Mouse (Mus musculus) lung, embryonic 14.5 days (tissue): ENCODE results near the gene Hoxd3. TPM values are rescaled to one million over a fixed set of nuclear protein-coding genes. Genes with fewer than 3 reads are reported as not detected.

Source experiments
- ATAC-seq: fragments of 200-750 bp; cut with Nextera tagmentation; 2 replicates; pipeline ENCODE4 v1.8.0; 2017; ENCODE audit warnings: mild to moderate bottlenecking, moderate TSS enrichment, moderate library complexity; ENCODE audit not compliant: insufficient read depth
- DNase-seq: peaks from one replicate; pipeline ENCODE4 v3.0.0-alpha.2; 2015
- H3K27ac ChIP-seq: fragments of 300-500 bp; sonication (generic); 2 replicates; pipeline ENCODE4 v1.5.1; 2014; ENCODE audit warnings: low read depth, mild to moderate bottlenecking, moderate library complexity
- H3K27me3 ChIP-seq: fragments of 300-500 bp; sonication (generic); 2 replicates; pipeline ENCODE4 v1.6.1; 2014; ENCODE audit warnings: low read length, control low read depth; ENCODE audit not compliant: insufficient read depth
- H3K36me3 ChIP-seq: fragments of 300-500 bp; sonication (generic); 2 replicates; pipeline ENCODE4 v1.6.1; 2014; ENCODE audit warnings: control low read depth; ENCODE audit not compliant: insufficient read depth
- H3K4me1 ChIP-seq: fragments of 300-500 bp; sonication (generic); 2 replicates; pipeline ENCODE4 v1.6.1; 2014; ENCODE audit warnings: antibody characterized with exemption, control low read depth; ENCODE audit not compliant: insufficient read depth
- H3K4me2 ChIP-seq: fragments of 300-500 bp; sonication (generic); 2 replicates; pipeline ENCODE4 v1.6.1; 2014; ENCODE audit warnings: mild to moderate bottlenecking
- H3K4me3 ChIP-seq: fragments of 300-500 bp; sonication (generic); 2 replicates; pipeline ENCODE4 v1.5.1; 2014; ENCODE audit warnings: low read depth, low read length
- H3K9ac ChIP-seq: fragments of 300-500 bp; sonication (generic); 2 replicates; pipeline ENCODE4 v1.6.1; 2014
- H3K9me3 ChIP-seq: fragments of 300-500 bp; sonication (generic); 2 replicates; pipeline ENCODE4 v1.6.1; 2016; ENCODE audit warnings: low read depth, low read length, control low read depth
- CTCF ChIP-seq: IDR thresholded peaks from 2 replicates; pipeline ENCODE4 v1.5.1; 2016; ENCODE audit warnings: antibody characterized with exemption, low read depth
- WGBS: fragments of 180-500 bp; shearing (Covaris S2); extraction: QIAGEN DNeasy Blood & Tissue Kit; methylation state at CpG from one replicate; pipeline ENCODE4 v1.1.7; 2014; 5-methylcytosine and 5-hydroxymethylcytosine counted together
- polyA plus RNA-seq: library from polyadenylated mRNA; unstranded; fragments of >200 nt; fragmentation: Nextera tagmentation; extraction: Ambion mirVana; gene quantifications from 2 replicates; pipeline ENCODE4 v1.2.1, GENCODE M21; 2014

Hoxd3 gene
- polyA plus RNA-seq, 1 experiment from 2014 or later, result not detected

DNA sequence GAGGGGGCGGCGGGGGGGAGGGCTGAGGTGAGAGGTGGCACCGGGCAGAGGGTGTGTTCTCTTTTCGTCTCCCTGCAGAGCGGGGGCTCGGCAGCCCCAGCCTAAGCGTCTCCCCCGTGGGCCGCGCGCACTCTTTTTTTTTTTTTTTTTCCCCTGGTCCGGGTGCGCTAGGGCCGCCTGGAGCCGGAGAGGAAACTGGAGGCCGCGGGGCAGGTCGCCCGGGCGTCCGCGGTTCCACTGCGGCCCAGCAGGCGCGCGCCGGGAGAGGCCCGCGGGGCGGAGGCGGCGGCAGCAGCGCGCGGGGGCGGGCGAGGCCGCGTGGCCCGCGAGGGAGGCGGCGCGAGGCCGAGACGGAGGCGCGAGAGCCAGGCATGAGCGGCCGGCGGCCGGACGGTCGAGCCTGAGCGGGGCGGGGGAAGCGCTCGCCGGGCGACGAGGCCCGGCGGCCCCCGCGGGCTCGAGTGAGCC, 6.7 kb upstream of the Hoxd3 start:
- ATAC-seq (0 out of 2 replicates have a peak, but pooled peaks have one; percentile 22), DNase-seq (peak; percentile 49)
- TF ChIP-seq CTCF, result no peak
- Histone ChIP-seq H3K4me1 (no peaks in the 10 kb centered on the region), H3K36me3 (no peaks in the 10 kb centered on the region), H3K27ac (no peak overlapping the region), H3K9me3 (no peaks in the 10 kb centered on the region), H3K9ac (peak overlapping the region; percentile 36; the same call in 1 of the 2 replicates), H3K4me3 (peak overlapping the region; percentile 42), H3K4me2 (peak overlapping the region; percentile 75), H3K27me3 (peaks cover 96% of the 10 kb centered on the region)
- under 1% methylated on average over 55 of the region's 66 CpGs for WGBS

DNA sequence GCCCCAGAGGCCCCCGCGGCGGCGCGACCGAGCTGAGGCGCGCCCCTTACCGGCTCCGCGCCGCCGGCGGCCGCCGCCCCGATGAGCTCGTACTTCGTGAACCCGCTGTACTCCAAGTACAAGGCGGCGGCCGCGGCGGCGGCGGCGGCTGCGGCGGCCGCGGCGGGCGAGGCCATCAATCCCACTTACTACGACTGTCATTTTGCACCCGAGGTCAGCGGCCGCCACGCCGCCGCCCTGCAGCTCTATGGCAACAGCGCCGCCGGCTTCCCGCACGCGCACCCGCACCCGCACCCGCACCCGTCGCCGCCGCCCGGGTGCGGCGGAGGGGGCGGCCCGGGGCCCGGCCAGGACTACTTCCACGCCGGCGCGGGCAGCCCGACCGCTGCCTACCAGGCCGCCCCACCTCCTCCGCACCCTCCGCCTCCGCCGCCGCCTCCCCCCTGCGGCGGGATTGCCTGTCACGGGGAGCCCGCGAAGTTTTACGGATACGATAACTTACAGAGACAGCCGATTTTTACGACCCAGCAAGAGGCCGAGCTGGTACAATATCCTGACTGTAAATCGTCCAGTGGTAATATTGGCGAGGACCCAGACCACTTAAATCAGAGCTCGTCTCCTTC, 6.1 kb upstream of the Hoxd3 start:
- Histone ChIP-seq H3K4me1 (no peaks in the 10 kb centered on the region), H3K4me3 (peak overlapping the region; percentile 42), H3K4me2 (peak overlapping the region; percentile 75), H3K27me3 (peaks cover 96% of the 10 kb centered on the region), H3K9me3 (no peaks in the 10 kb centered on the region), H3K27ac (no peak overlapping the region), H3K36me3 (no peaks in the 10 kb centered on the region), H3K9ac (peak overlapping the region; percentile 36; the same call in 1 of the 2 replicates)
- 0 out of 2 replicates have a peak, but pooled peaks have one; percentile 44 for ATAC-seq
- DNase-seq, result no peak
- TF ChIP-seq CTCF, result no peak
- under 1% methylated on average over 83 of the region's 85 CpGs for WGBS

DNA sequence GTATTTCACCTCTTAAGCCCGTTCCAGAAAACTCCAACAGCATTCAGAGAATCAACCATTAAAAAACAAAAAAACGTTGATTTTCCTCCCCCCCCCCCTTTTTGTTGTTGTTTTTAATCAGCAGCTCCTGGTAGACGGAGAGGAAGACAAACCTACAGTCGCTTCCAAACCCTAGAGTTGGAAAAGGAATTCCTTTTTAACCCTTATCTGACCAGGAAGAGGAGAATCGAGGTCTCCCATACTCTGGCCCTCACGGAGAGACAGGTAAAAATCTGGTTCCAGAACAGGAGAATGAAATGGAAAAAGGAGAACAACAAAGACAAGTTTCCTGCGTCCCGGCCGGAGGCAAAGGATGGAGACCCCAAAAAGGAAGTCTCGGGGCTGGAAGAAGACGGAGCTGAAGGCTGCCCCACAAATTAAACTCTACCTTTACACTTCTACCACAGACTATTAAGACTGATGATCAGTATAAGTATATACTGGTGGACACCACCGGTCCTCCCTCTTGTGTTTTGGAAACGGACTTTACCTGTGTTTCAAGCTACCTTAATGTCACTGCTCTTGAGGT, 5.2 kb upstream of the Hoxd3 start:
- ATAC-seq (no peak), DNase-seq (no peak)
- Histone ChIP-seq H3K4me2 (no peak overlapping the region), H3K9ac (no peak overlapping the region), H3K9me3 (no peaks in the 10 kb centered on the region), H3K27ac (no peak overlapping the region), H3K27me3 (peaks cover 95% of the 10 kb centered on the region), H3K36me3 (no peaks in the 10 kb centered on the region), H3K4me3 (peak overlapping the region; percentile 42; the same call in 1 of the 2 replicates), H3K4me1 (no peaks in the 10 kb centered on the region)
- WGBS, result 1% methylated on average over 13 of the region's 13 CpGs
- TF ChIP-seq CTCF, result no peak

DNA sequence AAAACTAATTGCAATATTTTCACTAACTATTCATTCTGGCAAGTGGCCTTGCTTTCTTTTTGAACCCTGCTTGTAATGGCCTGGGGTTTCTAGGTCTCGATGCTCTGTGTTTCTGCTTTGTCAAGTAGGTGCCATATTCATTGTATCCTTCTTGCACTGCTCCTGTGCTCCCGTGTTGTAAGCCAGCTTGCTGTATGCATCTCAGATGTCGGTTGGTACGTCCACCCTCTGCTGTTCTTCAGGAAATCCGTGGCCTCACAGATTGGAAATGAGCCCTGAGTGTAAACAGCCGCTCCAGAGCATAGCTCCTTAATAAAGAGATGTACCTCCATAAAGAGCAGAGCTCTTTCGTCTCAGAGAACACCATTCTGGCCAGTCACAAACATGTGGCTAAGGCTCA, 4.1 kb upstream of the Hoxd3 start:
- no peak overlapping the region for H3K27ac ChIP-seq
- no peak for TF ChIP-seq CTCF

DNA sequence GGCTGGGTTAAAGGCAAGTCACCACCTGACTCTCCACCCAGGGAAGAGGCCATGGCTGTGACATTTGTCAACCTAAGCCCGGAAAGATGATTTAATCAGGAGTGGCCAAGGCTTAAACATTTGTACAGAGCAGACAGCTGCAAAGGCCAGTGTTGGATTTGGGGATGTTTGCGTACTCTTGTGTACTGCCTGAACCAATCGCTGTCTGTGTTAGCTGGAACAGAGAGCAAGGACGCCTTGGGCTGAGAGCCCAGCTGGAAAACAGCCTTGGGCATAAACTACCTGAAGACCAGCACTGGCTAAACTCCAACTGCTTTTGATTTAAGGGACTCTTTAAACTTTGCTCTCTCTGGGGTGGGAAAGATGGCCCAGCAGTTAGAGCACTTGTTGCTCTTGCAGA, 3.1 kb upstream of the Hoxd3 start:
- no peak for TF ChIP-seq CTCF
- H3K4me2 ChIP-seq, result no peak overlapping the region
- no peak overlapping the region for H3K27ac ChIP-seq
- H3K4me3 ChIP-seq, result no peak overlapping the region
- no peak overlapping the region for H3K9ac ChIP-seq
- no peaks in the 10 kb centered on the region for H3K9me3 ChIP-seq
- no peaks in the 10 kb centered on the region for H3K4me1 ChIP-seq
- no peaks in the 10 kb centered on the region for H3K36me3 ChIP-seq
- ATAC-seq, result no peak
- H3K27me3 ChIP-seq, result peaks cover 95% of the 10 kb centered on the region
- 9% methylated on average over 4 of the region's 4 CpGs for WGBS
- DNase-seq, result no peak

More for the DNA sequence above, 4.1 kb upstream of the Hoxd3 start:
- Histone ChIP-seq H3K36me3 (no peaks in the 10 kb centered on the region), H3K4me2 (no peak overlapping the region), H3K4me1 (no peaks in the 10 kb centered on the region), H3K9me3 (no peaks in the 10 kb centered on the region), H3K9ac (no peak overlapping the region), H3K4me3 (no peak overlapping the region), H3K27me3 (peaks cover 95% of the 10 kb centered on the region)
- DNase-seq (no peak), ATAC-seq (no peak)
- 12% methylated on average over 7 of the region's 7 CpGs for WGBS

GRCm38 (mm10) chr2:74709465-74710419, 2.0 kb upstream of the Hoxd3 start:
- Histone ChIP-seq H3K27me3 (peaks cover 95% of the 10 kb centered on the region), H3K4me1 (no peaks in the 10 kb centered on the region), H3K9me3 (no peaks in the 10 kb centered on the region), H3K9ac (no peak overlapping the region), H3K36me3 (no peaks in the 10 kb centered on the region), H3K4me3 (no peak overlapping the region), H3K27ac (no peak overlapping the region), H3K4me2 (no peak overlapping the region)
- 5% methylated on average over 5 of the region's 5 CpGs for WGBS
- no peak for TF ChIP-seq CTCF
- DNase-seq (no peak), ATAC-seq (no peak)
